Mouse (Mus musculus) embryo, embryonic 11.5 days (tissue): Measurements from ENCODE around the gene Pigu.

Source experiments
- DNase-seq: peaks from one replicate; pipeline ENCODE4 v3.0.0-alpha.2; 2012; ENCODE audit warnings: low read depth, low spot score

Pigu gene

DNA sequence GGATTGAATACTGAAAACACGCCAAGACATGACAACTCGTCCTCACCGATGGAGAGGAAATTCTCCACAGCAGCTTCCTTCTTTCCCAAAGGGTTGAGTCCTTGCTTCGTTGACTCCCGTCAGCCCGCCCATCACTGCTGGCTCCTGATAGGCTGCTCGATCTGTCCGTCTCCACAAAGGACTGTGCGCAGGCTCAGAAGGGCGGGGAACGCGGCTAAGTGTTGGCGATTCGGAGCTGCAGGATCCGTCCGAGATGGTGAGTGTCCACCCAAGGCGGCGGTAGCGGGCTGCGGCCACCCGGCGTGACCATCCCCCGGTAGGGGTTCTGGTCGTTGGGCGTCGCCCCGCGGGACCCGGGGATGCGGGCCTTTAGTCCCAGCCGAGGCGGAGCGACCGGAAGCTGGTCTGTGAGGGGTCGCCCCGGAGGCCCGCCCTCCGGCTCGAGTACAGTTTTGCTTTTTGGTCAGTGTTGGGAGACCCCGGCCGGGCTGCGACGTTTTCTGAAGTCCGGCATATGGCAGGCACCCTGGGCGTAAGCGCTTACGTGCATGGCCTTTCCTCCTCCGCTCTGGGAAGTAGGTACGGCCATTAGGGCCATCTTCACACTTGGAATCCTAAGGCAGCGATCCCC is 120.8 kb downstream of the Pigu start, which contains the start of gene Dynlrb1:
Gene Dynlrb1 (plus strand): TSS at position 172 of the 631 bp plus-strand sequence.
- peak; percentile 95 for DNase-seq

DNA sequence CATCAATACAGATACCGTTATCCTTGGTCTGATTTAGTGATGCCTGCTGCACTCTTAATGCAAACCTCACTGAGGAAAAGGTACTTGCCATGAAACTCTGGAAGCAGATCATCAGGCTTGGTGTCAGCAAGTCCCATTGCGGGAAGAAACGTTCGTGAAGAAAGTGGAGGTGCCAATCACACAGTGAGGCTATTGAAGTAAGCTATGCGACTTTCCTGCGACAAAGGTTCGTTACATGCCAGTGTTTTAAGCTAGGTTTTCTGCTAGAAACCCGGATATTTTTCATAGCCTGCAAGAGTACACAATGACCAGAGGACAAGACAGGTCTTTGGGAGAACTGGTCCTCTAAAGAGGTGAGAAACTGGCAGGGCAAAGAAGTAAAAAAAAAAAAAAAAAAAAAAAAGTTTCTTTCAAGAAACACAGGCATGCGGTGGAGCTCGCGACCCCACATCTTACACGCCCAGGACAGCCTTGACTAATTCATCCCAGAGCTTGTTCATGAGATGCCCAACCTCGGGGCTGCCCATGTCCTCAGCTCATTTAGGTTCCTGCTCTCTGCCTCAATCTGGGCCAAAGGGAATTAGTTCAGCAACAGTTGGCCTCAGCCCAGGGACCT is 121.4 kb downstream of the Pigu start:
- DNase-seq: no peak
